Mouse (Mus musculus) cerebellum, postnatal 25 days (tissue): ENCODE measurements around the gene Psmb4.
A peak's percentile ranks its signal among the peaks of the same experiment; 100 is the strongest.
"Not testable (repeated sequence)": the region's sequence is repeated elsewhere in the genome, so short reads cannot be mapped to it uniquely, and the experiment has no call there.

Source experiments
- DNase-seq, 2 experiments: peaks; one replicate each; pipeline ENCODE4 v3.0.0; 2021; ENCODE audit warnings: mixed read lengths in 2 of 2

The Psmb4 gene

GRCm38 (mm10) chr3:94904759-94905158 lies 18.0 kb upstream of the Psmb4 start:
- DNase-seq = not testable (repeated sequence)

- DNase-seq = peak; percentile 60 to 78
Measured at GRCm38 (mm10) chr3:94902747-94903146, 16.0 kb upstream of the Psmb4 start.

GRCm38 (mm10) chr3:94894076-94894475 lies 7.3 kb upstream of the Psmb4 start:
- no peak for DNase-seq

DNA sequence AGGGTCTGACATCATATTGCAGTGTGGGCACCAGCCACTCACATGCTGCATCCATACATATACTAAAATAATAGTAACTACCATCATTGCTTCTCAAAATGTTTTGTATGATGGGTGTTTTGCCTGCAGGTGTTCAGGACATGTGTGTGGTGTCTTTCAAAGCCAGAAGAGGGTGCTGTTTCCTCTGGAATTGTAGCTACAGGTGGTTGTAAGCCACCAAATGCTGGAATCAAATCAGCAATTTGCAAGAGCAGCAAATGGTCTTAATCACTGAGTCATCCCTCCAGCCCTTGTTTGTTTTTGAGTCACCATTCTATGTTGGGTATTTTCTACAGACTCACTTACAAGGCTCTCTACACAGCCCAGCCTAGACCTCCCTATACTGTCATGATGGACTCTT lies 1.8 kb upstream of the Psmb4 start:
- DNase-seq = no peak

- no peak for DNase-seq
Measured at GRCm38 (mm10) chr3:94882579-94882978, 4.2 kb downstream of the Psmb4 start.

- no peak for DNase-seq
Measured at GRCm38 (mm10) chr3:94881840-94882239, 4.9 kb downstream of the Psmb4 start.

- DNase-seq = no peak
Measured at GRCm38 (mm10) chr3:94878618-94879017, 8.1 kb downstream of the Psmb4 start.

DNA sequence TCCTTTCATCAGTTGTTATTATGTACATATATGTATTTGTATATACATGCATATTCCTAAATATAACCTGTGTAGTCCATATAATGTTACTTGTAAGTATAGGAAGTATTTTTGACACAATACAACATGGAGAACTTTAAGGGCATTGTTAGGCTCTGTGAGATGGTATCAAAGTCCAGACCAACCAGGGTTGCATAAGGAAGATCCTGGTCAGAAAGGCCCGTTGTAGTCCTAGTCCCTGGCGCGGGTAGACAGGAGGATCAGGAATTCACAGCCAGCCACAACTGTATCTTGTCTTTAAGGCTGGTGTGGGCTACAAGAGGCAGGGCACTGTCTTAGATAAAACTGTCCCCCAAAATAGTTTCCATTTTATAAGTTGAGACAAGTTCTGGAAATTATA lies 17.8 kb downstream of the Psmb4 start:
- no peak for DNase-seq

GRCm38 (mm10) chr3:94859471-94859870 lies 27.3 kb downstream of the Psmb4 start:
- DNase-seq = no peak

GRCm38 (mm10) chr3:94852215-94852614 lies 34.5 kb downstream of the Psmb4 start:
- no peak for DNase-seq

DNA sequence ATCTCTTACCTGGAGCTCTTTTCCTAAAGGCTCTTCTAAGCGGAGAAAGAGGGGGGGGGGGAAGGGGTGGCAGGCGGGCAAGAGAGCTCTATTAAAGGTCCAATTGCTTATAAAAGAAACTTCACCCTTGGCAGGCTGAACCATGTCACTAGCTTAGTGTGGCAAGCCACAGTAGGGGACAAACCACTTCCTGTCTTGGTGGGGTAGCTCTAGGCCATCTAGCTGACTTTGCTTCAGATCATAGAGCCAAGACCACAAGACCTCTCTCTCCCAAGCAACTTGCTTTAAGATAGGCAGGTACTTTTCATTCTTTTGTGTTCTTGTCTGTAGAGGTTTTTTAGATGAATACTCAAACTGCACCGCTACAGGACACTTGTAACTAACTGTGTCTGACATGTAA lies 35.0 kb downstream of the Psmb4 start:
- no peak for DNase-seq

GRCm38 (mm10) chr3:94849338-94849737 lies 37.4 kb downstream of the Psmb4 start:
- peak; percentile 41 to 82 for DNase-seq

GRCm38 (mm10) chr3:94847382-94847781 lies 39.4 kb downstream of the Psmb4 start:
- DNase-seq = no peak

DNA sequence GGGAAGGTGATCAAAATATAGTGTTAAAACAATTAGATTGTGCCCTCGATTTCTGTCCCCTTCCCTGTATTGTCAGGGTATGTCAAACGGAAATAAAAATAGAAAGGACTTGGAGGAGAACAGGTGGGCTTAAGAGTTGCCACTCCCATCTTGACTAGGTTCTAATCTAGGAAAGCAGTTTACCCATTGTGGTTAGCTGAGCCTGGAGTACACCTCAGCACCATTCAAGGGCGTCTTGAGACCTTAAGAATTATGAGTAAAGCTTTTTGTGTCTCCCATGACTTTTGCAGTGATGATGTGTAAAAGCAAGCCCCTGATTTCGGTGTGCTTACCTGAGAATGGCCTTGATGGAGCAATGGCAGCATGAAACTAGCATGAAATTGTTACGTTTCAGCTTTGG lies 47.7 kb downstream of the Psmb4 start:
- no peak for DNase-seq

DNA sequence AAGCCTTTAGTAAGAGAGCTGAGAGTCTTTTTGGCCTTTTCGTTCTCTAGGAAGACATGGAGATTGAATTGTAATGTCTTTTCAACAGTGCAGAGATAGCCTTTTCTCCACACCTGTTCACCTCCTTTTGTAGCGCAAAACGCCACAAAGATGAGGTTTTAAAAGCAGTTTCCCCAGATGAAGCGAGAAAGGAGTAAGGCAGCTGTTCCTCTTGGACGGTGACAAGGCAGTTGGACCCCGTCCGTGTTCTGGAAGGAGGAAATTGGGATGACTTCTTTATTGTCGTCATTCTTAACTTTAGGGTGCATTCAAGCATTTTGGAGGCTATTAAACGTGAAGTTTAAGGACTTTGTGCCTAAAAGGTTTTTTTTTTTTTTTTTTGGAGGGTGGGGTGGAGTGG lies 48.1 kb downstream of the Psmb4 start:
- peak; percentile 29 to 40 for DNase-seq

GRCm38 (mm10) chr3:94837959-94838496 lies 48.7 kb downstream of the Psmb4 start:
- peak; percentile 90 to 92 for DNase-seq

GRCm38 (mm10) chr3:94837183-94837890 lies 49.4 kb downstream of the Psmb4 start, which contains the start of gene Pogz:
Gene Pogz (plus strand): TSS chr3:94837567.
- DNase-seq = peak; percentile 95 to 96

DNA sequence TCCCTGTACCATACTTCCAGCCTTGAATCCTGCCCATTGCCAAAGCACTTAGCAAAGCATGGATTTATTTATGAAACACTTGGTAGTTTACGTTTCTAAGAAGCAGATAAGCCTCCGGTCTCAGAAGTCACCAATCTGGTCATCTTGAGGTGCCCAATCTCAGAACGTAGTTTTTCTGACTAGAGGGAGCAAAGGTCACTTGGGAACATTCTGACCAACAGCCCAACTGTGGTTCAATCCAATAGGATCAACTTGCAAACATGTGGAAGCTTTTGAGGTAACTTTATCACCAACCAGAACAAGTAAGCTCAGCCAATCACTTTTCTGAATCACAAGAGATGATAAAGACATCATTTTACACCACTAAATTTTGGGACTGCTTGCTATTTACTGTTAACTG lies 51.4 kb downstream of the Psmb4 start:
- DNase-seq = no peak
